Mouse (Mus musculus) kidney, adult 2 months (tissue): Measurements from ENCODE around the gene Olfr1411.

Experiments used
- CTCF ChIP-seq: fragments of 200-500 bp; conservative IDR thresholded peaks from 2 replicates; pipeline ENCODE4 v1.5.1; 2011; ENCODE audit warnings: low read depth, mild to moderate bottlenecking, control low read depth, low read length, moderate library complexity, mixed read lengths; ENCODE audit not compliant: insufficient read depth, insufficient read length
- POLR2A ChIP-seq: fragments of 200-500 bp; IDR thresholded peaks from one replicate; pipeline ENCODE4 v1.6.1; 2011; ENCODE audit warnings: low read depth, low read length, control low read depth

- no peak for TF ChIP-seq POLR2A
- TF ChIP-seq CTCF: no peak
Observed at GRCm38 (mm10) chr1:92616046-92616445, 21.8 kb downstream of the Olfr1411 start.
